Mouse (Mus musculus) lung, postnatal 14 days (tissue): Measurements from ENCODE around the gene Hp1bp3.

Experiments
- DNase-seq: peaks from one replicate; pipeline ENCODE4 v3.0.0; 2021

Hp1bp3 gene

GRCm38 (mm10) chr4:138223623-138224022, 7.5 kb downstream of the Hp1bp3 start:
- DNase-seq = no peak

DNA sequence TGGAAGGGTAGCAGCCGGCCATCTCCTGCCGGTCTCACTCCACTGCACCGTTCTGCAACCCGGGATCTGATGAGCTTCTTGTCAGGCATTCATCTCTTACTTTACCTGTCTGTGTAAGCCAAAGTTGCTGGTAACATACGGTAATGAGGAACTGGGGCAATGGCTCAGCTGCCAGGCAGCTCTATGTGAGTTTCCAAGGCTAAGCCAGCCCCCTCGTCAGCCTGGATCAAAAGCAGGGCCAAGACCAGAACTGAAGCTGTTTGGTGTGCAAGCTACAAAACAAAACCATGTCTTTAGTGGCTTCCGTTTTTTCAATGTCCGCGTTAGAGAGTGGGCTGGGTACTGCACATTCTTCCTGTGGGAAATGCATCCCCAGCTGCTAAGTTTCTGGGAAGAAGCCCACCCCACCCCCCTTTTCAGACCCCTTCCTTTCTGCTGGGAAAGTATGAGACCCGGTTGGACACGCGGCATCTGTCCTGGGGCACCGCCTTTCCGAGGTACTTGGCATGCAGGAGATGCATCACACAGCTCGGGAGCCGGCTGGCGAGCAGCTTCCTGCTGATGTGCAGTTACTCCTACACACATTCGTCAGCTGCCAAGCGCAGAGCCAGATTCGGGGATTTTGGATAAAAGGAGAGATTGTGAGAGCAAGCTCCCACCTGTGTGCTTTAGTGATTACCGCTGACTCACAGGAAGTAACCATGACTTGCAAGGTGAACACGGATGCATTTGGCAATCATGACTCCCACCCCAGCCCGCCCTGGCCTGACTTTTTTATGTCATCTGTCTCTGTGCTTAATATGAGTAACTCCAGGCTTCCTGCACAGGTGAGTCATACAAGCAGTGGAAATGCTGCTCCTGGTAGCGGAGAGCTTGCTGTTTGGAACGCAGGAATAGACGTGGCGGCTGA, 30.9 kb downstream of the Hp1bp3 start:
- DNase-seq = no peak

DNA sequence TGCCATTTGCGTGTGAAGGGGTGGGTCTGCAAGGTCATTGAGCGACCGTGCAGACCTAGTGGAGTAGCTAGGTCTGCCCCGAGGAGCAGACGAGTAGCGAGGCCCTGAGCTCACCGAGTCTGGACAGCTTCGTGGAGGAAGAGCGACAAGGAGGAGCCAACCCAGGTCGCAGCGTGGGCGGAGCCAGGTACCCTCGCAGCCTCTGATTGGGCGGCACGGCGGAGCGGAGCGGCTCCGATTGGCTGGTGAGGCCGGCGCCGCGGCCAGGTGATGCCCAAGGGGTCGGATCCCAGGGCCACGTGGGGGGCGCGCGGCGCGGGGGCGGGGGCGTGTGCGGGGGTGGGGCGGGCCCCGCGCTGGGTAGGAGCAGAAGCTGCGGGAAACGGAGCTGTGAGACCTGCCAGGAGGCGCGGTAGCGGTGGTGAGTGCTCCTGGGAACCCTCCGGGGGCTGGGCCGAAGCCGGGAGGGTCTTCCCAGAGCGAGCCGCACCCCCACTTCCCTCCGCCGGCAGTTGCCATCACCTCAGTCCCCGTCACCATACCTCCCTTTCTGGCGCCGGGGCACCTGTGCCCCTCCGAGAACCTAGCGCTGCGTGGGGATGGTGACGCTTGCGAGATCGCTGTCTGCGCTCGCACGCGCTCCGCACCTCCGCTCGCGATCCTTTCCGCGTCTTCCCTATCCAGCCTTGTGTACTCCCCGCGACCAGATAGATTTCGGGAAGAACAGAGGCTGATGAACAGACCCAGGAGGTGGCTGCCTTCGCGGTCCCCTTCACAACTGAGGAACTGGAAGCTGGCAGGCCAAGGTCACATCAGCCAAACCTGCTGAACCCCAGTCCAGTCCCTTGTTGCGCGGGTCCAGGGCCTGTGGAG, 34.2 kb downstream of the Hp1bp3 start, which contains the start of the genes Sh2d5 and Kif17:
Gene Sh2d5, plus strand, starts transcription at position 316 of the 873 bp plus-strand sequence.
Gene Kif17, plus strand, starts transcription at position 348 of the 873 bp plus-strand sequence.
- DNase-seq = peak; percentile 65

- no peak for DNase-seq
Measured at GRCm38 (mm10) chr4:138251819-138252218, 35.7 kb downstream of the Hp1bp3 start.

GRCm38 (mm10) chr4:138252231-138252630, 36.1 kb downstream of the Hp1bp3 start:
- DNase-seq = no peak

GRCm38 (mm10) chr4:138257116-138257687, 41.1 kb downstream of the Hp1bp3 start:
- DNase-seq = no peak

- DNase-seq = no peak
Measured at GRCm38 (mm10) chr4:138258663-138259062, 42.6 kb downstream of the Hp1bp3 start.

DNA sequence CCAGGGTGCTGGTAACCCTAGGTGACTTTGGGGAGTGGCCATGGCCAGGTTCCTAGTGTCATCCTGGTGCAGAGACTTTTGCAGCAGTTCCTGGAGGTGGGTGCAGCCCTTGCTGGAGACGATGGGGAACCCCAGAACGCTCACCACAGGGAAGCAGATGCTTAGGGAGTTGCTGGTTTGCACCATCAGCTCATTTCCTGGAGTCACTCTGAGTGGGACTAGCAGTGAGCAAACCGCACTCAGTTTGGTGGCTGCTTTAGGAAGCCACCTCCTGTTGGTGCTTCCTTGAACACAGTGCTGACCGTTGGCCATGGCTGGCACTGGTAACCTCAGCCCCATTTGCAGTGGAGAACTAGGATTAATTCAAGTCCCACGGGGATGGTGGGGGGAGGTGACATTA, 43.4 kb downstream of the Hp1bp3 start:
- DNase-seq = no peak

DNA sequence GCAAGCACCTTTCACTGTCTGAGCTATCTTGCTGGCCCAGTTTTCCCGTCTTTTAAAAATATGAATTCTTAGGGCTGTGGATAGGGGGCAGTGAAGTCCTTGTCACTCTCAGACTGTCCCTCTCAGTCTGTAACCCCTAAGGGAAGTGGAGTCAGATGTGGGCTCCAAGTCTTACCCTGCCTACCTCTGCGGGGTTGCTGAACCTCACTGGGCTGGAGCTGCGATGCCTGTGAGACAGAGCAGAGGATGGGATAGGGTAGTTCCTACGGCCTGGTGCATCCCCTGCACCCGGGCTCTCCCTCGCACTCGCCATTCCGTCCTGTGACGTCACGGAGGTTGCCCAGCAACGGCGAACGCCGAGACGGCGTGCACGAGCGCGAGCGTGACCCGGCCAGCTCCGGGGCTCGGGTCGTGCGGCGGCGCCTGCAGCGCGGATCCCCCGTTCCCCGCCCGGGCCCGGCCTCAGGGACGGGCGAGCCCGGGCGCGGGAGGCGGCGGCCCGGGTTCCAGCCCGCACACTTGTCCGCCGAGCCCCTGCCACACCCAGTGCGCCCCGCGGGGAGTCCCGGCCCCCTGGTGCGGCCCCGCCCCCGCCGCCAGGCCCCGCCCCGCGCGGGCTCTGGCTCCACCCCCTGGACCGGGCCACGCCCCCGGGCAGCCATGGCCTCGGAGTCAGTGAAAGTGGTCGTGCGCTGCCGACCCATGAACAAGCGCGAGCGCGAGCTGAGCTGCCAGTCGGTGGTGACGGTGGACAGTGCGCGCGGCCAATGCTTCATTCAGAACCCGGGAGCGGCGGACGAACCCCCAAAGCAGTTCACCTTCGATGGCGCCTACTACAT, 46.0 kb downstream of the Hp1bp3 start:
- peak; percentile 91 for DNase-seq

GRCm38 (mm10) chr4:138267869-138268268, 51.8 kb downstream of the Hp1bp3 start:
- DNase-seq = no peak

DNA sequence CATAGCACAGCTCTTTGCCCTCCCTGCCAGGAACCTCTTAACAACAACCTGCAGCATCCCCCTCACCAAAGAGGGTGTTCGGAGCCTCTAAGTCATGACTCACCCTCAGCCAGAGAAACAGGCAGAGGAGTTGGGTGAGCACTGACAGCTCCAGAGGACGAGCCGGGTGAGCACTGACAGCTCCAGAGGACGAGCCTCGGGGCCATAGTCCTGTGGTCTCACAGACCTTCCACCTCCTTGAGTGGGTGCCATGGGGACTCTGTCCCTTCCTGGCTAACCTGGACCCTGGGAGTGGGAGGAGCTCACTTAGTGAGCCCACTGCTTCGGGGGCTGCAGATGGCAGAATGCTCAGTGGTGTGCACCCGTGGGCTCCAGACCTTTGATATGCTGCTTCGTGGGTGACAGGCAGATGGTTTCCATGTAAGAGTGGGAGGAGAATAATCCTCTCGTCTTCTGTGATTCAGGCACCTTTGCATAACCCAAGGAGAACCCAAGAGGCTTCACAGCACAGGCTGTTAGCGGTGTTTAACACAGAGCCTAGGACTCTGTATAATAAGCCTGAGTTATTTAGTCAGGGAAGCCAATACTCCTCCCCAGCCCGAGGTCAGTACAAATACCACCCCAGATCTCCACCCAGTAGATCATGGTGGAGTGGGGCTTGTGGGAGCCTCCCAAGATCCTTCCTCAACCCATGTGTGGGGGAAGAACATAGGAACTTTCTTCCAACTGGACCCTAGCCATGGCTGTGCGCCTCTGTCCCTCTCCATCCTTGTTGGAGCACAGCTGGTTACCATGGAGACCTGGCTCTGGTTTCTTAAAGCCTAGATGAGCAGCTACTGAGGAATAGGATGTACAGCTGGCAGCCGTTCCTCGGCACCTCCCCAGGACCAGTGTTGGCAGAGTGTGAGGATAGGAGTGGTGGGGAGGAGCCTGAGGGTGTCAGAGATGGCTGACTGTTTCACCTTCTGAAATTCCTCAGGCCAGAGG, 56.2 kb downstream of the Hp1bp3 start:
- peak; percentile 58 for DNase-seq

- DNase-seq = no peak
Measured at GRCm38 (mm10) chr4:138278346-138278745, 62.2 kb downstream of the Hp1bp3 start.

DNA sequence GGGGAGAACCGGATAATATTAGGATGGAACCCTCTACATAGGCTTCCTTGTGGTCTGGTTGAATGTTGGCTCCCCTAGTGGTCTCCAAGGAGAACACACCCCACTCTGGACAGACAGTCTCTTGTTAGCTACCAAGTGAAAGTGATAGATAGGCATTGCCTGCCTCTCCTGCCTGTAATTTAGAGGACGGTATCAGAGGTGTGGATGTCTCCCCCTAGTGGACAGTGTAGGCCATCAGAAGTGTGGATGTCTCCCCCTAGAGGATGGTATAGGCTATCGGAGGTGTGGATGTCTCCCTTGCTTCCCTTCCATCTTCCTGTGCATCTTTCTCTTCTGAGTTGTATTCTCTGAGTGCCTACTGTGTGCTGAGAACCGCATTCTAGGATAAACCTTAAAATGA, 66.7 kb downstream of the Hp1bp3 start:
- DNase-seq = peak; percentile 65

- DNase-seq = no peak
Measured at GRCm38 (mm10) chr4:138286411-138286810, 70.3 kb downstream of the Hp1bp3 start.

DNA sequence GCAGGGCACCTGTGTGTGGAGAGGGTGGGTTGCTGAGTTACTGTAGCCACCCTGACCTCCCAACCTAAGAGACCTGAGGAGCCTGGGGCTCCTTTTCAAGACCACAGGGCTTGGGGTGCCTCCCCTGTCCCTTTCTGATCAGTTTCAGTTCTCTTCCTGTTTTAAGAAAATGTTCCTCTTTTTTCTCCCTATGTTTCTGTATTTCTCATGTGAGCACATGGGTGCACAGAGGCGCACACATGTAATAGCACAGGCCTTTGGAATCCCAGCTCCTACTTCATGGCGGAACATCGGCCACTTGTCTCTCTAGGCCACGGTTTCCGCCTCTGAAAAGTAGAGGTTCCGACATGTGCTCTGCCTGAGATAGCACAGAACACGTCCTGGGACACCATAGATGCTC, 72.6 kb downstream of the Hp1bp3 start:
- no peak for DNase-seq

GRCm38 (mm10) chr4:138292028-138292427, 75.9 kb downstream of the Hp1bp3 start:
- no peak for DNase-seq

GRCm38 (mm10) chr4:138293261-138293948, 77.3 kb downstream of the Hp1bp3 start:
- DNase-seq = no peak

DNA sequence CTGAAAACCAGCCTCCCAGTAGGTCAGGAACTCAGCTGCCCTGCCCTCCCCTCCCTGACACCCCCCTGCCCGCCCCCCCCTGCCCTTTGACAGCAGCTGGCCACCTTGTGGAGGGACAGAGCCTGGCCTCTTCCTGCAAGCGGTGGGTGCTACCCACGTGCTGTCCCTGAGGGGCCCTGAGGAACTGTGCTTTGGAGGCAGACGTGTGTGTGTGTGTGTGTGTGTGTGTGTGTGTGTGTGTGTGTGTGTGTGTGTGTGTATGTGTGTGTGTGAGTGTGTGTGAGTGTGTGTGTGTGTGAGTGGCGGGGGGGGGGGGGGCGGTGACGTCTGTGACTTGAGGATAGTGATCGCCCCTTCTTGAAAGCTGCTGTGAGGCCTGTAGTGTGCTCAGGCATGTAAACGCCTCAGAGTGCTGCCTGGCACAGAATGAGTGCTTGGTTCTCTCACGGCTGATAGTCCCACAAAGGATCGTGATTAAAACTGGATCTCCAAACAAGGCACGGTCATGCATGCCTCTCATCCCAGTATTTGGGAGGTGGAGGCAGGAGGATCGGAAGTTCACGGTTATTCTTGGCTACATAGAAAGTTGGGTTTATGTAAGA, 78.0 kb downstream of the Hp1bp3 start:
- DNase-seq = no peak
